Mouse (Mus musculus) forebrain, embryonic 10.5 days (tissue): Measurements from ENCODE around the gene Nefh. TPM values are rescaled to one million over a fixed set of nuclear protein-coding genes. Genes with fewer than 3 reads are reported as not detected.
A peak's percentile ranks its signal among the peaks of the same experiment; 100 is the strongest.

Source experiments
- DNase-seq: peaks from one replicate; pipeline ENCODE4 v3.0.0-alpha.2; 2017; ENCODE audit warnings: low spot score; ENCODE audit errors: extremely low spot score
- H3K27ac ChIP-seq: fragments of 300-500 bp; sonication (generic); 2 replicates; pipeline ENCODE4 v1.5.1; 2016; ENCODE audit warnings: mild to moderate bottlenecking
- H3K27me3 ChIP-seq: fragments of 300-500 bp; sonication (generic); 2 replicates; pipeline ENCODE4 v1.6.1; 2016; ENCODE audit warnings: mild to moderate bottlenecking; ENCODE audit not compliant: poor library complexity, severe bottlenecking
- H3K36me3 ChIP-seq: fragments of 300-500 bp; sonication (generic); replicated peaks from 2 replicates; pipeline ENCODE4 v1.6.1; 2016; ENCODE audit warnings: mild to moderate bottlenecking, moderate library complexity
- H3K4me1 ChIP-seq: fragments of 300-500 bp; sonication (generic); 2 replicates; pipeline ENCODE4 v1.6.1; 2016
- H3K4me3 ChIP-seq: fragments of 300-500 bp; sonication (generic); 2 replicates; pipeline ENCODE4 v1.5.1; 2016; ENCODE audit warnings: mild to moderate bottlenecking, moderate library complexity
- H3K9me3 ChIP-seq: fragments of 300-500 bp; sonication (generic); 2 replicates; pipeline ENCODE4 v1.6.1; 2016; ENCODE audit warnings: mild to moderate bottlenecking, moderate library complexity
- WGBS: fragments of 180-500 bp; shearing (Covaris S2); methylation state at CpG from one replicate; pipeline ENCODE4 v1.1.7; 2016; 5-methylcytosine and 5-hydroxymethylcytosine counted together
- polyA plus RNA-seq: library from polyadenylated mRNA; unstranded; fragments of >200 nt; fragmentation: Nextera tagmentation; extraction: Ambion mirVana; gene quantifications from 2 replicates; pipeline ENCODE4 v1.2.1, GENCODE M21; 2016

The Nefh gene
- polyA plus RNA-seq = 0.11 and 0.17 TPM in 2 replicates

DNA sequence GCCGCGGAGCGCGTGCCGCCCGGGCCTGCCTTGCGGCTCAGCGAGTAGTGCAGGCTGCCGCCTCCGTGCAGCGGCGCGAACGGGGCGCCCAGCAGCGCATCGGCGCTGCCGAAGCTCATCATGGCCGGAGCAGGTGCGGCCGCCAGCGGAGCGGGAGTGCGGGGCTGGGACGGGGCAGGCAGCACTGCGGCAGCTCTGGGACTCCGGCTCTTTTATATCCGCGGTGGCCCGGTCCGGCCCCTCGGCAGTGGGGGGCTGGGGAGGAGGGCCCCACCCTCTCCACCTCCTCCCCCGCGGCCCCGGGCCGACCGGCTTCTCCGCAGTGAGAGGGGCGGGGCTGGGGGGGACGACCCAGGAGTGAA lies at the start of gene Nefh:
Gene Nefh (minus strand): TSS at position 252 of the 362 bp plus-strand sequence.
- Histone ChIP-seq H3K27ac (peak within 1 kb of the TSS; percentile 49), H3K4me3 (peak within 1 kb of the TSS; percentile 58), H3K9me3 (no peaks in the 10 kb centered on the region), H3K36me3 (no peaks in the 10 kb centered on the region), H3K27me3 (peaks cover 96% of the 10 kb centered on the region), H3K4me1 (peaks cover 20% of the 10 kb centered on the region)
- peak; percentile 19 for DNase-seq
- WGBS = 1% methylated on average over 41 of the region's 41 CpGs

DNA sequence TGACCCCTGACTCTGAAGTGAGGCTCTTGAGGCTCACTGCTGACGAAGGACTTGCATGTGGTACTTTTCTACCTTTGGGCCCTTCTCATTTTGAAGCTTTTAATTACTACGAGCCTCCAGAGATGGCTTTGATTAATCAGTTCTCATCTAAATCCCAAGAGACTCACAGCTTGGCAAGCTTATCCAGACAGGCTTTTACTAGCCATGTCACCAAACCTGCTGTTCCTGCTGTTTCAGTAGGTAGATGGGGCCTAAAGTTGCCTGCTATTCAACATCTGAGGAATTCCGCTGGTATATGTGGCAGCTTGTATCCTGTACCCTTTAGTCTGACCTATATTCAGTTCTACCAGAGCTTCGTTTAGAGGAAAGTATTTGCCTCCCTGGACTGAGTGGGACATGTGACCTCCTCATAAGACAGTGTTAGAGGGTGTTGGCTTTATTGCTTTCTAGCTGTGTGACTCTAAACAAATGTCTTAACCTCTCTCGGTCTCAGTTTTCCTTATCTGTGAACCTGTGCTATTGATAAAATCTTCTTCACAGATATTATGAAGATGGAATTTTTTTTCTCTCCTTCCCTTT lies 48.8 kb upstream of the Nefh start:
- H3K4me1 ChIP-seq = peaks cover 13% of the 10 kb centered on the region
- H3K9me3 ChIP-seq = no peaks in the 10 kb centered on the region
- H3K4me3 ChIP-seq = no peak overlapping the region
- H3K27ac ChIP-seq = no peak overlapping the region
- WGBS = 96% methylated on average over 5 of the region's 5 CpGs
- H3K27me3 ChIP-seq = no peaks in the 10 kb centered on the region
- H3K36me3 ChIP-seq = peaks cover 64% of the 10 kb centered on the region
- no peak for DNase-seq

DNA sequence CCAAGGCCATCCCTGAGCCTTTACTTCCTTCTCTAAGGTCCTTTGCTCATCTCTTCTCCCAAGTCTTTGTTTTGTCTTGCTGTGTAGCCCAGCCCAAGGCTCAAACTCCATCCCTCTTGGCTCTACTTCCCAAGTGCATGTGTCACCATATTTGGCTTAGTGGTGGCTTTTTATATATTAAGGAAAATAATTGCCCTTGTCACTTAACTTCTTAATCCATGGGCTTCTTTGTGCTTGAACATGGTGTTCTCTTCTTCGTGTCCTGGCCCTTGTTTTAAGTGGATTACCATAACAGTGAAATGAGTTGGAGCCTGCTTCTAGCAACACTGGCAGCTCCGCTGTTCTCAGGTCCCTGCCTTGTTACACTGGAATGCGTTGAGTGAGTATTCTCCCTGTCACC lies 47.8 kb upstream of the Nefh start:
- Histone ChIP-seq H3K4me1 (peaks cover 13% of the 10 kb centered on the region), H3K27ac (no peak overlapping the region), H3K4me3 (no peak overlapping the region), H3K9me3 (no peaks in the 10 kb centered on the region), H3K27me3 (no peaks in the 10 kb centered on the region), H3K36me3 (peaks cover 55% of the 10 kb centered on the region)
- DNase-seq = no peak
- WGBS = 92% methylated on average over 3 of the region's 3 CpGs

DNA sequence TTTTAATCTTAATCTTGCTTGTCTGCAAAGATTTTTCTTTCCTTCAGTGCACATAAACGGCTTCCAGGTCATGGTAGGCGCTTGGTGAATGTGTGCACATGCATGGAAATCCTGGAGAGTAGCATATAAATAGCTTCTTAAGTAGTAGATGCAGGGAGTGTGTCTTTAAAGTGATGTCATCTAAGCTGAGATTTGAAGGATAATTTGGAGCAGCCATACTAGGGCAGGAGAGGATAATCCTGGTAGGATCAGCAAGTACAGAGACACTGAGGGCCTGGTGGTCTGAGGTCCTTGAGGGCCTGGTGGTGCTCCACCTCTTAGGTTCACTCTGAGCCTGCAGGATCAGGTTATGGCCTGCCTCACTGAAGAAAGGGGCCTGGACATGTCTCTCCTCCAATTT lies 44.6 kb upstream of the Nefh start:
- no peak for DNase-seq
- 91% methylated on average over 2 of the region's 2 CpGs for WGBS

DNA sequence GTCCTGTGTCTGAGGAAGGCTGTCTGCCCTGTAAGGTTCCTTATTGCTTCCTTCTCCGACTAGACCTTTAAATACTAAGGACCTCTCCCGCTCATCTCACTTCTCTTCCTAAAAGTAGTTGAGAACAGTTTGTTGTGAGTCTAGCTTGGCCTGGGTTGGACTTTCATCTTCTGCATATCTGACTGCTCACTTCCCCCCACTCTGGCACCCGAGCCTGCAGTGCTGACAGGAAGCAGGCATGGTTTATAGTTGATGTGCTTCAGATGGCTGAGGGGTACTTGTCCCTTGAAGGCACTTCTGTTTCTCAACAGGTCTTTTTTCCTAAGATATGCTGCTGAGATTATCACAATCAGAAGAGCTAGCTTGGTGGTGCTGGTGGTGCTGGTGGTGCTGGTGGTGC lies 41.3 kb upstream of the Nefh start:
- Histone ChIP-seq H3K4me3 (no peak overlapping the region), H3K36me3 (peaks cover 20% of the 10 kb centered on the region; the same call in 1 of the 2 replicates), H3K27me3 (no peaks in the 10 kb centered on the region), H3K4me1 (peaks cover 17% of the 10 kb centered on the region), H3K9me3 (no peaks in the 10 kb centered on the region), H3K27ac (no peak overlapping the region)
- DNase-seq = no peak
- 88% methylated on average over 3 of the region's 3 CpGs for WGBS

More for the DNA sequence above, 44.6 kb upstream of the Nefh start:
- Histone ChIP-seq H3K36me3 (peaks cover 46% of the 10 kb centered on the region), H3K4me3 (no peak overlapping the region), H3K27me3 (no peaks in the 10 kb centered on the region), H3K27ac (no peak overlapping the region), H3K4me1 (peaks cover 6% of the 10 kb centered on the region), H3K9me3 (no peaks in the 10 kb centered on the region)

DNA sequence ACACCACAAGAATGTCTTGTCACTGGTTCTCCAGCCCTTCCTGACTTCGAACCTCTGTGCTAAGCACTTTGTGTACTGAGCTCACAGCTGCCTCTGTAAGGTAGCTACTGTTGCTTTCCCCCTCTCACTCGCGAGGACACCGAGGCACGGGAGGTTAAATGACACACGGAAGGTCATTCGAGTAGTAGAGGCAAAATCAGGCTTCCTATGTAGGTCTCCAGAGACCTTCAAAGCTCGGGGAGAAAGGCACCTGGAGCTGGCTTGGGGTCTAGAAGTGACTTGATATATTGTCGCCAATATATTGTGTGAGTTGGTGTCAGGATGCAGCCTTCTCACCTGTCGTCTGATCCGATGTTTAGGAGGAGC lies 39.6 kb upstream of the Nefh start:
- Histone ChIP-seq H3K36me3 (peaks cover 18% of the 10 kb centered on the region; the same call in 1 of the 2 replicates), H3K9me3 (no peaks in the 10 kb centered on the region), H3K27me3 (no peaks in the 10 kb centered on the region), H3K4me3 (peak overlapping the region; percentile 86), H3K4me1 (peaks cover 22% of the 10 kb centered on the region), H3K27ac (peak overlapping the region; percentile 83; the same call in 1 of the 2 replicates)
- WGBS = 71% methylated on average over 11 of the region's 11 CpGs
- DNase-seq = no peak

DNA sequence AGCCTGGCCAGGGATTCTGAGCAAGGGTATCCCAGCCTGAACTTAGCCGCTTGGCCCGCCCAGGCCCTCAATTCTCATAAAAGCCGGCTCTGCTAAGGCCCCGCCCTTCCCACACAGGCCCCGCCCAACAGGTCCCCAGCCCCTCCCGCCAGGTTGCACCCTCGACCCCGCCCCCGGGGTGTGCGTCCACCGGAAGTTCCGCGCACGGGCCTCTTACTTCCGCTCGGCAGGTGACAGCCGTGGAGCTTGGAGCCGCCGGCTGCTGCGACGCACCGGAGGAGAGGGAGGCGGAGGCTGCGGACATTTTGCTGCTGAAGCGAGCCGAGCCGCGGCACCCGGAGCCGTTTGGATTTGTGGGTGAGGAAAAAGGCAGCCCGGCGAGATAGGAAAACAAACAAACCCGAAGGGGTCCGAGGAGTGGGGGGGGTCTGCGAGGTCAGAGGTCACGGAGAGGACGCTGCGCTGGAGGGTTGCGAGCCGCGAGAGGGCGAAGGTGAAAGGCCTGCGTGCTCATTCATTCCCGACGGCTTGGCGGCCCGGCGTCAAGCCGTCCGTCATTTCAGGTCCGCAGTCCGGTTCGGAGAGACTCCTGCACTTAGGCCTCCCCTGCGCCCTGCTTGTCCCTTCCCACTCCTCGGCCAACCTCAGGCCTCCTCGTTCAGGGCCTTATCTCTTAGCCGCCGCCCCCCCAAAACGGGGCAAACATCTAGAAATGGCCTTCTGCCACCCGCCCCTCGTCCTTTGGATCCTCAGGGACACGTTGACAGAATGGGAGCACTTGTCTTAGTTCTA lies 39.0 kb upstream of the Nefh start, which contains the start of gene Ap1b1:
Gene Ap1b1 (plus strand): TSS at position 130 of the 792 bp plus-strand sequence.
- peak; percentile 96 for DNase-seq

DNA sequence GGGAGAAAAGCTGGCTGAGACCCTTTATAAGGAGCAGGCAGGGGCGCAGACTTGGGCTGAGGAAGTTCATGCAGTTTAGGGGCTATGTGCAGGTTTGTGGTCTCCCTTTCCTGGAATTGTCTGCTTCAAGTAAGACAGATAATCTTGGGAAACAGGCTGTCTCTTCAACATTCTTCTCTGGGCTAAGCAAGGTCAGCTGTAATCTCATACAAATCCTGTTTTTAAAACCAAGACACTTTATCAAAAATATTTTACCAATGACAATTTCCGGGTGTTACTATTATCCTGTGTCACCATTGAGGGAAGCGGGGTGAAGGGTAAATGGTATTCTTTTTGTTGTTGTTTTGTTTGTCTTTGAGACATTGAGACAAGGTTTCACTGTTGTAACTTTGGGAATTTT lies 36.9 kb upstream of the Nefh start:
- H3K9me3 ChIP-seq = no peaks in the 10 kb centered on the region
- no peak for DNase-seq
- peaks cover 8% of the 10 kb centered on the region; the same call in 1 of the 2 replicates for H3K36me3 ChIP-seq
- H3K27me3 ChIP-seq = no peaks in the 10 kb centered on the region
- H3K4me1 ChIP-seq = peaks cover 27% of the 10 kb centered on the region
- WGBS = 87% methylated on average over 3 of the region's 3 CpGs
- no peak overlapping the region for H3K27ac ChIP-seq
- H3K4me3 ChIP-seq = no peak overlapping the region

More for the DNA sequence above, 39.0 kb upstream of the Nefh start, which contains the start of gene Ap1b1:
- H3K9me3 ChIP-seq = no peaks in the 10 kb centered on the region
- H3K27ac ChIP-seq = peak within 1 kb of the TSS; percentile 83
- peak within 1 kb of the TSS; percentile 86 for H3K4me3 ChIP-seq
- WGBS = under 1% methylated on average over 62 of the region's 62 CpGs
- H3K27me3 ChIP-seq = no peaks in the 10 kb centered on the region
- peaks cover 15% of the 10 kb centered on the region; the same call in 1 of the 2 replicates for H3K36me3 ChIP-seq
- peaks cover 22% of the 10 kb centered on the region for H3K4me1 ChIP-seq

DNA sequence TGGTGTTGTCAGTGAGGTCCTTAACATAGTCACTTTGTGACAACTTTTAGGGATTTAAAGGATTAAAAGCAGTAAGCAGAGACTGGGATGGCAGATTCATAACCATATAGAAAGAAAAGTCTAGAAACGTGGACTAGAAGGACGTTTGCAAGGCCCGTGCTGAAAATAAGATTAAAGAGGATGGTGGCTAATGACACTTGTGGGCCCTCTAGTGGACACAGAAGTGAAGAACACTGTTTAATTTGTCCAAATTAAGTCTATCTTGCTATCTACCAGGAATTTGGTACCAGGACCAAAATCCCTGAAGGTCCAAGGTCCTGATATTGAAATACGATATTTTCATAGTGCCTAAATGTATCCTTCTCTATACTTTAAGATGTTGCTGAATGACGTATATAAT lies 36.4 kb upstream of the Nefh start:
- Histone ChIP-seq H3K4me3 (peak overlapping the region; percentile 29), H3K9me3 (no peaks in the 10 kb centered on the region), H3K27ac (0 out of 2 replicates have a peak overlapping the region, but pooled peaks have one; percentile 20), H3K4me1 (peaks cover 27% of the 10 kb centered on the region), H3K36me3 (peaks cover 5% of the 10 kb centered on the region; the same call in 1 of the 2 replicates), H3K27me3 (no peaks in the 10 kb centered on the region)
- no peak for DNase-seq
- WGBS = 4% methylated on average over 5 of the region's 5 CpGs

DNA sequence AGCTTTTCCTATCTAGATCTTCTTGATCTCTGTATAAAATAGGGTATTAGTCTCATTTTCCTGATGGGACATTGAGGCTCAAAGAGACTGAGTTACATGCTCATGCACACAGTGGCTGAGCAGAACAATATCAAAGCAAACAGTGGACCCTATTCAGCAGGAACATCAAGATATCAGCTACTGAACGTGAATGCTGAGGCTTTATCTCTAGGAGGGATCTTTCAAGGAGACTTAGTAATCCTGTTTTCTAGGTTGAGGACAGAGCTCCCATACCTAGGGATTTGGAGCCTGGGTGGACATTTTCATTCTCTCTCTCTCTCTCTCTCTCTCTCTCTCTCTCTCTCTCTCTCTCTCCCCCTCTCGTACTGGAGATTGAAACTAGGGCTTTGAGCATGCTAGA lies 35.7 kb upstream of the Nefh start:
- DNase-seq = no peak
- Histone ChIP-seq H3K36me3 (no peaks in the 10 kb centered on the region), H3K27me3 (no peaks in the 10 kb centered on the region), H3K27ac (no peak overlapping the region), H3K9me3 (no peaks in the 10 kb centered on the region), H3K4me3 (no peak overlapping the region), H3K4me1 (peaks cover 27% of the 10 kb centered on the region)
- WGBS = 77% methylated on average over 2 of the region's 2 CpGs

DNA sequence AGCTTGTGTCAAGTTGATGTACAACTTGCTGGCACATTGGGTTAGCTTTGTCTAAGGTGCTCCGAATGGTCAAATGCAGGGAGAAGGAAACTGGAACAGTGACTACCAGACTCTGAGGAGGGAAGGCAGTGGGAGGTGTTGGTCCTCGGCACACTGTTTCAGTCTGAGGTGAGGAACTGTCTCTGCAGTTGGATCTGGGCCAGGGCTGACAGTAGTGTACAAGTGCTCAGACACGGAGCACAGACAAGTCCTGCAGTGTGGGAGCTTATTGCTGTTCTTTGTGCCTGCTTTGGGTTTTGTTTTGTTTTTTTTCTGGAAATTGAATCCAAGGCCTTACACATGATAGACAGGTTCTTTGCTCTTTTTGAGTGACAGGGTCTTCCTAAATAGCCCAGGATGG lies 35.1 kb upstream of the Nefh start:
- DNase-seq = no peak
- no peaks in the 10 kb centered on the region for H3K36me3 ChIP-seq
- H3K27me3 ChIP-seq = no peaks in the 10 kb centered on the region
- H3K4me1 ChIP-seq = peaks cover 26% of the 10 kb centered on the region
- no peaks in the 10 kb centered on the region for H3K9me3 ChIP-seq
- H3K27ac ChIP-seq = no peak overlapping the region
- H3K4me3 ChIP-seq = no peak overlapping the region
- WGBS = 80% methylated on average over 3 of the region's 3 CpGs

DNA sequence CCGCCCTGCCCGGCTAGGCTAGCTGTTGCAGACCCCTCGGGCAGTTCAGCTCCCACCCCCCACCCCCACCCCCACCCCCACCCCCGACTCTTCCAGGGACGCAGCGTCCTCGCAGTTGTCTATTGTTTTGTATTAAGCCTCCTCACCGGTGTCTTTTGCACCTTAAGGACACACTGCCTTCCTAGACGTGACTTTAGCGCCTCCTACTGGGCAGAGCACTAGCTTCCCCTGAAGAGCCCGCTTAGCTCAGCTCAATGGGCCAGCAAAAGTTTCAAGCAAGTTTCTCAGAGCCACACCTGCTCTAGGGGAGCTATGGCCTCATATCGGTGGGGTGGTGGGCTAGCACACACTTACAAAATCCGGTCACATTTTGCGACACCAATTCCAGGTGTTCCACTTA lies 27.8 kb upstream of the Nefh start:
- Histone ChIP-seq H3K36me3 (no peaks in the 10 kb centered on the region), H3K4me1 (peaks cover 10% of the 10 kb centered on the region), H3K27ac (no peak overlapping the region), H3K27me3 (peaks cover 12% of the 10 kb centered on the region), H3K4me3 (peak overlapping the region; percentile 36), H3K9me3 (no peaks in the 10 kb centered on the region)
- peak; percentile 69 for DNase-seq
- 5% methylated on average over 14 of the region's 14 CpGs for whole genome bisulfite sequencing
